Mouse (Mus musculus) small intestine, adult 2 months (tissue): Measurements from ENCODE around the gene Pappa.

ENCODE experiments used
- CTCF ChIP-seq: fragments of 200-500 bp; IDR thresholded peaks from 2 replicates; pipeline ENCODE4 v1.5.1; 2012; ENCODE audit warnings: low read depth, mild to moderate bottlenecking, control low read depth, inconsistent platforms, low read length, moderate library complexity, mixed read lengths; ENCODE audit not compliant: insufficient replicate concordance, insufficient read length; ENCODE audit errors: extremely low read depth
- POLR2A ChIP-seq: fragments of 200-500 bp; IDR thresholded peaks from 2 replicates; pipeline ENCODE4 v1.6.1; 2012; ENCODE audit warnings: low read depth, mild to moderate bottlenecking, control low read depth, inconsistent platforms, low read length, moderate library complexity

- TF ChIP-seq CTCF (no peak), POLR2A (no peak)
Observed at GRCm38 (mm10) chr4:65252193-65252592, 128.2 kb downstream of the Pappa start.
